Mouse (Mus musculus): ENCODE results near the gene Ccdc169.

Gene Ccdc169

GRCm38 (mm10) chr3:55212254-55212653 lies 75.1 kb downstream of the Ccdc169 start:
- TF ChIP-seq GATA4 (IDR thresholded peaks at IDR 0.05; ENCODE audit: insufficient replicate concordance, low read length) = no peak

- no peak for TF ChIP-seq GATA4 (IDR thresholded peaks at IDR 0.05; ENCODE audit: insufficient replicate concordance, low read length)
Measured at GRCm38 (mm10) chr3:55213785-55214184, 76.6 kb downstream of the Ccdc169 start.

GRCm38 (mm10) chr3:55214413-55214812 lies 77.3 kb downstream of the Ccdc169 start:
- no peak for TF ChIP-seq GATA4 (IDR thresholded peaks at IDR 0.05; ENCODE audit: insufficient replicate concordance, low read length)

- no peak for TF ChIP-seq GATA4 (IDR thresholded peaks at IDR 0.05; ENCODE audit: insufficient replicate concordance, low read length)
Measured at GRCm38 (mm10) chr3:55222502-55222901, 85.4 kb downstream of the Ccdc169 start.

Measured in liver, adult (tissue).